Mouse (Mus musculus) heart, embryonic 10.5 days (tissue): Measurements from ENCODE around the gene Dnajc6. TPM values are rescaled to one million over a fixed set of nuclear protein-coding genes. Genes with fewer than 3 reads are reported as not detected.

Experiments used
- DNase-seq: peaks from one replicate; pipeline ENCODE4 v3.0.0-alpha.2; 2017; ENCODE audit warnings: low spot score
- H3K27ac ChIP-seq: fragments of 300-500 bp; sonication (generic); 2 replicates; pipeline ENCODE4 v1.5.1; 2016; ENCODE audit warnings: mild to moderate bottlenecking
- H3K27me3 ChIP-seq: fragments of 300-500 bp; sonication (generic); 2 replicates; pipeline ENCODE4 v1.6.1; 2016; ENCODE audit warnings: mild to moderate bottlenecking; ENCODE audit not compliant: poor library complexity, insufficient read depth, severe bottlenecking
- H3K36me3 ChIP-seq: fragments of 300-500 bp; sonication (generic); 2 replicates; pipeline ENCODE4 v1.6.1; 2016; ENCODE audit warnings: mild to moderate bottlenecking, moderate library complexity
- H3K4me1 ChIP-seq: fragments of 300-500 bp; sonication (generic); 2 replicates; pipeline ENCODE4 v1.6.1; 2016; ENCODE audit warnings: mild to moderate bottlenecking
- H3K4me3 ChIP-seq: fragments of 300-500 bp; sonication (generic); 2 replicates; pipeline ENCODE4 v1.5.1; 2016; ENCODE audit warnings: mild to moderate bottlenecking, moderate library complexity
- H3K9me3 ChIP-seq: fragments of 300-500 bp; sonication (generic); 2 replicates; pipeline ENCODE4 v1.6.1; 2016; ENCODE audit warnings: mild to moderate bottlenecking, moderate library complexity
- WGBS: fragments of 180-500 bp; shearing (Covaris S2); methylation state at CpG from one replicate; pipeline ENCODE4 v1.1.7; 2016; 5-methylcytosine and 5-hydroxymethylcytosine counted together
- polyA plus RNA-seq: library from polyadenylated mRNA; unstranded; fragments of >200 nt; fragmentation: Nextera tagmentation; extraction: Ambion mirVana; gene quantifications from 2 replicates; pipeline ENCODE4 v1.2.1, GENCODE M21; 2016

Dnajc6 gene
- polyA plus RNA-seq, 1 experiment from 2014 or later, result 0.44 TPM

DNA sequence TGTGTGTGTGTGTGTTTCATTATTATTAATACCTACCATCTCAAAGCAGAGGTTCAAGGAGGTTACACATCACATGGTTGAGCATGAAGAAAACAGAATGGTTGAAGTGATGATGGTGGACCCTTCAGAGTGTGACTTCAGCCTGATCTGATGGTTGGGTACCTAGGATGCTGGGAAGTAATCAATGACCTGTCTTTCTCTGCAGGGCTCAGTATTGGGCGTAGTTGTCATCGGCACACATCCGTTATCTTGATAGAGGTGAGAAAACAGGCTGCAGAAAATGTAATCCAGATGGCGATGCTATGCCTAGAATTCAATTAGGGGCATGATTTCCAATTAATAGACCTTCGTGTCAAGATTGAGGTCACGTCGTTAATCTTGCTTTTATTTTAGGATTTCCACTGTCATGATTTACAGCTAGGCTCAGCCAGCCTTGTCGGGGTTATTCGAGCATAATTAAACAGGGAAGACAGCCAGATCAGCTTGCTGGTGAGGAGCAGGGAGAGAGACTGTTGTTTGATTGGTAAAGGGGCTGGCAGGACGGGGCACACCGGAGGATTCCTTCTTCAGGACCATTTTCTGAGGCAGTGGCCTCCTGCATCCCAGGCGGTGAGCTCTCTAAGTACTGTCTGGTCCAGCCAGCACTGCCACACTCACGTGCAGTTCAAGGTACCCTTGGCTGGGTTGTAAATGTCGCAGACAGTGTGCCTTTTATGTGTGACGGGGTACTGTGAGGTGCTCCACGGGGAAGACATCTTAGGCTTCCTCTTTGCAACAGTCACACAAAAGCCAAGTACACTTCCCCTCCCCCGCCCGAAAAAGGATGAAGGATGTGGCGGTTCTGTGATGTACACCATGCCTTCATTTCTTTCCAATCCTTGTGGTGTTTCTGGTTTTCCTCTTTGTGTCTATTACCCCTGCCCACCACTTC is 88.3 kb downstream of the Dnajc6 start:
- H3K4me3 ChIP-seq, result no peak overlapping the region
- no peak for DNase-seq
- no peak overlapping the region for H3K27ac ChIP-seq
- H3K4me1 ChIP-seq, result peaks cover 9% of the 10 kb centered on the region
- no peaks in the 10 kb centered on the region for H3K27me3 ChIP-seq
- WGBS, result 67% methylated on average over 19 of the region's 19 CpGs
- no peaks in the 10 kb centered on the region for H3K36me3 ChIP-seq
- no peaks in the 10 kb centered on the region for H3K9me3 ChIP-seq

DNA sequence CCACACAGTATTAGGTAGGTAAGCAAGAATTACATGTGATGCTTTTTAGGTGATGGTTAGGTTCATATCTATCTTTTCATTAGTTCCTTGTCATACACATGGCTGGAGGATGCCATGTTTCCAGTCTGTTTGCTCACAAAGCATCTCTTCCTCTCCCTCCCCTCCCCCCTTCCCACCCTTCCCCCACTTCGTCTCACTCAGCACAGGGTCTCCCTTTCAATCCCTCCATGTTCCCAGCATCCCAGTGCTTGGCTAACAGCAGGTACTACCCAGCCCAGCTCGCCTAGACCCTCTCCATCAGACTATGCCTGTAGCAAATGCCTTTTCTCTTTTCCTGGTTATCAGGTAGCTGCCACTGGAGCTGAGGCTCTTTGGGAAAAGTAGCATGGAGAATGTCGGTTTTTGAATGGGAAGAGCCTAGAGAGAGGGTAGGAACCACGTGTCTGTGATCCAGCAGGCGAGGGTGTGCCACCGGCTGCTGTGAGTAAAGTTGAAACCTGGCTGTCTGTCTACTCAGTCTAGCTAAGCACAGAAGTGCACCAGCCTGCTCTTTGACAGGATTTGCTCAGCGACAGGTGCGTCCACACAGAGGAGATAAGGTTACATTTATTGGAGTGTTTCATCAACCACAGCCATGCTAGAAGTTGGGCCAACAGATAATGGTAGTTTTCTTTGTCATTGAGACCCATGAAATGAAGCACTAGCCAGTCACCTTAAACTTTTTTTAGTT is 89.2 kb downstream of the Dnajc6 start:
- no peaks in the 10 kb centered on the region for H3K27me3 ChIP-seq
- no peak overlapping the region for H3K4me3 ChIP-seq
- no peaks in the 10 kb centered on the region for H3K36me3 ChIP-seq
- DNase-seq, result no peak
- no peaks in the 10 kb centered on the region for H3K9me3 ChIP-seq
- H3K4me1 ChIP-seq, result peaks cover 9% of the 10 kb centered on the region
- 50% methylated on average over 8 of the region's 8 CpGs for WGBS
- no peak overlapping the region for H3K27ac ChIP-seq

DNA sequence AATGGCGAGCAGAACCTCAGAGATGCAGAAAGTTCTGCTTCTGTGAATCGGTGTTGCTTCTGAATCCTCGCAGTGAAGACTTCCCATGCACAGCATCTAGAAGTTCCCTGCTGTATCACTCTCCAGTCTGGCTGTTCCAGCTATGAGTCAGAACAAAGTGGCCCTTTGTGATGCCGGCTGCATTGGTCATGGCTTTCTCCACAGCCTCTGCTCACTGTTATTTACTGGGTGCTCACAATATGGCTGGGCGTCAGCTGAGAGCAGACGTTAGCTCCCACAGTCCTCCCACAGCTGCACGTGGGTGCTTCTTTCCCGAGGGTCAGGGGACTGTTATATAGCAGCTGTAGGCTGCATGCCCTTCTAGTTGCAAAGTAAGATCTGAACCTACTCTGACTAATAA is 92.5 kb downstream of the Dnajc6 start:
- no peak for DNase-seq
- Histone ChIP-seq H3K27me3 (no peaks in the 10 kb centered on the region), H3K9me3 (no peaks in the 10 kb centered on the region), H3K4me1 (peaks cover 9% of the 10 kb centered on the region), H3K4me3 (no peak overlapping the region), H3K36me3 (no peaks in the 10 kb centered on the region), H3K27ac (no peak overlapping the region)
- 71% methylated on average over 8 of the region's 8 CpGs for WGBS

DNA sequence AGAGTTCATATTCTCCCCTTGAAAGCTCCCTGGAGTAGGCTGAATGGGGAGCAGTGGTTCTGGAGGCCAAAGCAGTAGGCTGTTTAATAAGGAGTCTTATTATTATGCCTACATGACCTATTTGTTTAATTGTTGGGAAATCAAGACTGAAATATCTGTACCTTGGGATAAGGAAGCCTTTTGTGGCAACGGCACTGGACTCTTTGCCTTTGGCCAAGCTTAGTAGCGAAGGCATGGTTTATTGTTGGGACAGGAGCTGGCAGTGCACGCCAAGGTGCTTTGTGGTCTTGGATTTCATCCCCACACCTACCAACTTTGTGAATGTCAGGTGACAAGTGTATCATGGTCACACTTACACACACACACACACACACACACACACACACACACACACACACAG is 93.3 kb downstream of the Dnajc6 start:
- H3K4me1 ChIP-seq, result peaks cover 9% of the 10 kb centered on the region
- H3K9me3 ChIP-seq, result no peaks in the 10 kb centered on the region
- H3K27ac ChIP-seq, result no peak overlapping the region
- H3K27me3 ChIP-seq, result no peaks in the 10 kb centered on the region
- no peaks in the 10 kb centered on the region for H3K36me3 ChIP-seq
- 96% methylated on average over 3 of the region's 3 CpGs for WGBS
- no peak for DNase-seq
- no peak overlapping the region for H3K4me3 ChIP-seq

DNA sequence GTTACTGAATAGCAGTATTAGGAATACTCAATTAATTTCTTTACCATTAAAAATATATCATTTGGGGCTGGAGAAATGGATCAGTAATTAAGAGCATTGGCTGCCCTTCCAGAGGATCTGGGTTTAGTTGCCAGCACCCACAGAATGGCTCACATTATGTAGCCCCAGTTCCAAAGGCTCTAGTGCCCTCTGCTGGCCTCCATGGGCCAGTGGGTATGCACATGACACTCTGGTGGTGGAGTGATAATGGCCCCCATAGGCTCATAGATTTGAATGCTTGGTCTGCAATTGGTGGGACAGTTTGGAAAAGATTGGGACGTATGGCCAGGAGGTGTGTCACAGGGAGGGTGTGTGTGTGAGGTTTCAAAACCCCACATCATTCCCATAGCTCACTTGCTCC is 95.0 kb downstream of the Dnajc6 start:
- DNase-seq, result no peak
- no peaks in the 10 kb centered on the region for H3K27me3 ChIP-seq
- H3K4me1 ChIP-seq, result 0 out of 2 replicates have a peak, but pooled peaks cover 3% of the 10 kb centered on the region
- H3K4me3 ChIP-seq, result no peak overlapping the region
- no peaks in the 10 kb centered on the region for H3K36me3 ChIP-seq
- H3K27ac ChIP-seq, result no peak overlapping the region
- 95% methylated on average over 1 of the region's 1 CpGs for WGBS
- no peaks in the 10 kb centered on the region for H3K9me3 ChIP-seq

DNA sequence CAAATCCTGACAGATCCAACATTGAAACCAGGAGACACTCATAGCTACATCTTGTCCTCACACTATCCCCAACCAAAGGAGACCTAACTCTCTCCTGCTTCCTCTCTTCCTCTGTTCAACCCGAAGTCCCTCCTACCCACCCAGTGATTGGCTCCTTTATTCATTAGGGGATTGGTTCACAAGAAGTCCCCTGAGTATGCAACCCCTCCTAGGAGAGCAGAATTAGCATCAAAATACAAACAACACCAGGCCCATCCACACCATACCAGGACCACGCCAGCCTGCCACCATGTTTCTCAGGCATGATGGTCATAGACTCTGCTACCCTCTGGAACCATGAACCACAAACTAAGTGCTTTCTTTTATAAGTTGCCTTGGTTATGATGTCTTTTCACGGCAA is 96.0 kb downstream of the Dnajc6 start:
- H3K27me3 ChIP-seq, result no peaks in the 10 kb centered on the region
- no peak overlapping the region for H3K27ac ChIP-seq
- H3K4me3 ChIP-seq, result no peak overlapping the region
- no peak for DNase-seq
- 74% methylated on average over 3 of the region's 3 CpGs for WGBS
- H3K36me3 ChIP-seq, result no peaks in the 10 kb centered on the region
- H3K4me1 ChIP-seq, result 0 out of 2 replicates have a peak, but pooled peaks cover 3% of the 10 kb centered on the region
- H3K9me3 ChIP-seq, result no peaks in the 10 kb centered on the region

DNA sequence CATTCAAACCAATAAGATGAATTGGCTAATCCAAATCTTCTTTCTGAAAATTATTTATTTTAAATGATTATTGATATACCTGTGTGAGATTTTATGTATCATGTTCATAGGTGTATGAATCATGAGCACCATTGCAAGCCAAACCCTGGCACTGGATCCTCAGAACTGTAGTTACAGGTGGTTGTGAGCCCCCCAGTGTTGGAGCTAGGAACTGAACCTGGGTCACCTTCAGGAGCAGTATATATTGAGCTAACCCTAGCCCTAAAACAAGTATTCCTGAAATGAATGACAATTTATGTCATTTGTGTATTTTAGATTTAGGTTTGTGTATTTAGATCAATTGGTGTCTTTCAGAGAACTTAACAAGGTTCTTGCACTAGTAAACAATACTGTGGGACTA is 105.3 kb downstream of the Dnajc6 start:
- Histone ChIP-seq H3K9me3 (no peaks in the 10 kb centered on the region), H3K36me3 (no peaks in the 10 kb centered on the region), H3K4me1 (no peaks in the 10 kb centered on the region), H3K27me3 (no peaks in the 10 kb centered on the region), H3K27ac (no peak overlapping the region), H3K4me3 (no peak overlapping the region)
- no peak for DNase-seq

DNA sequence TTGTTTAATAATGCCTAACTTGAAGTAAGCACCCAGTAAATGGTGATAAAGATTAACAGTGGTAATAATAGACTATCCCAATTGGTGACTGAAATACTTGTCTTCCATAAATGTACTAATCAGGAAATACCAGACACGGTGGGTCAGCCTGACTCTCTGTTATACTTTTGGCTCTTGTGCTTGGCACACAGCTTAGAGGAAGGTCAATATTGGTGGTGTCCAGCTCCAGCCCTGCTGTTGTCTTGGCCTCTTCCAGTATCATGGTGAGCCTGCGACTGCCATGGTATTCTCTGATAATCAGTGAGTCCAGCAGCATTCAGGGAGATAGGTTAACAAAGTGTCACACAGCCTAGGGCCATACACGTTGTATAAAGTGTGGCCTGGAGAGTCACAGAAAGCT is 107.2 kb downstream of the Dnajc6 start:
- Histone ChIP-seq H3K27me3 (no peaks in the 10 kb centered on the region), H3K4me3 (no peak overlapping the region), H3K36me3 (no peaks in the 10 kb centered on the region), H3K27ac (no peak overlapping the region), H3K4me1 (no peaks in the 10 kb centered on the region), H3K9me3 (no peaks in the 10 kb centered on the region)
- DNase-seq, result no peak
- WGBS, result 64% methylated on average over 3 of the region's 3 CpGs

DNA sequence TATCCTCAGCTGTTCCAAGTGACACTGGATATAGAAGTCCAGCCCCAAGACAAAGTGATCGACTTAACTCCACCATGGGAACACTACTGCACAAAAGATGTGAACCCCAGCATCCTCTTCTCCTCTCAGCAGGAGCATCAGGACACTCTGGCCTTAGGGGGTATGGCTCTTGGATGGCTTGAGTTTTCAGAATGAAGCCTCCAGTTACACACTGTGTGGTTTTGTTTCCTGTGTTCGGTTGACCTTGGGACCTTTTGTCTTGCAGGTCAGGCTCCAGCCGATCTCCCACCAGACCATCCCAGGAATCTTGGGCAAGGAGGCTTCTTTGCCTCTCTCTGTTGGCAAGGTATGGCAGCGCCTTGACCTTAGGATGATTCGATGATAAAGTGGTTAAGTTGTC is 120.1 kb downstream of the Dnajc6 start:
- no peaks in the 10 kb centered on the region for H3K36me3 ChIP-seq
- 87% methylated on average over 5 of the region's 5 CpGs for WGBS
- H3K4me1 ChIP-seq, result no peaks in the 10 kb centered on the region
- no peak overlapping the region for H3K27ac ChIP-seq
- DNase-seq, result no peak
- no peaks in the 10 kb centered on the region for H3K27me3 ChIP-seq
- H3K9me3 ChIP-seq, result no peaks in the 10 kb centered on the region
- no peak overlapping the region for H3K4me3 ChIP-seq

DNA sequence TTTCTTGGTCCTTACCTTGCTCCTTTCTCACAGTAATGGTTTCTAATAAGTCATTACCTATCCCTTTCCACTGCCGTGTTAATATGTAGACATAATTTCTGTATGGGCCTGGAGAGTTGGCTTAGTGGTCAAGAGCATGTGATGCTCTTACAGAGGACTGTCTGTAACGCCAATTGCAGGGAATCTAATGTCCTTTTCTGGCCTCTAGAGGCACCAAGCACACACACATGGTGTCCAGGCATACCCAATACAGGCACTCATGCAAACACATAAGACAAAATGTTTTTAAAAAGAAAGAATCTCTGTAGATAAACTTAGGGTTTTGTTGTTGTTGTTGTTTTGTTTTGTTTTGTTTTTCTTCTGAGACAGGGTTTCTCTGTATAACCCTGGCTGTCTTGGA is 121.3 kb downstream of the Dnajc6 start:
- no peak overlapping the region for H3K27ac ChIP-seq
- H3K4me1 ChIP-seq, result no peaks in the 10 kb centered on the region
- no peaks in the 10 kb centered on the region for H3K9me3 ChIP-seq
- H3K4me3 ChIP-seq, result no peak overlapping the region
- no peak for DNase-seq
- no peaks in the 10 kb centered on the region for H3K27me3 ChIP-seq
- H3K36me3 ChIP-seq, result no peaks in the 10 kb centered on the region
- WGBS, result 67% methylated on average over 2 of the region's 2 CpGs

DNA sequence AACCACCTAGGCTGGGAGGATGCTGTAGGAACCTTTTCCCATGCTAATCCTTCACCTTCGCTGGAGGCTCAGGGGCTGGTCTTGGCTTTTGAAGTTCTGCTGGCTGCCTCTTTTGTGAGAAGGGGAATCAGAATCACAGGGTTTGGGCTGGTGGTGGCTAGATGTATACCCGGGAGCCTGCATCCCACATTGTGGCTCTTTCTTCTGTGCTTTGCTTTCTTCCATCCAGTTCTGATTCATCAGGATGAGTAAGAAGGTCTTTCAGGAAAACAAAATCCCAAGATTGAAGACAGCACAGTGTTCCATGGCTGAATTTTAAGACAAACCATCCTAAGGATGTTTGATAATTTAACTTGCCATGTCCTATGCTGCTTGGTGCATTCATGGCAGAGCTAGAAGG is 123.8 kb downstream of the Dnajc6 start:
- DNase-seq, result no peak
- H3K4me3 ChIP-seq, result no peak overlapping the region
- H3K27ac ChIP-seq, result no peak overlapping the region
- no peaks in the 10 kb centered on the region for H3K27me3 ChIP-seq
- no peaks in the 10 kb centered on the region for H3K9me3 ChIP-seq
- H3K36me3 ChIP-seq, result no peaks in the 10 kb centered on the region
- H3K4me1 ChIP-seq, result no peaks in the 10 kb centered on the region
- 57% methylated on average over 2 of the region's 2 CpGs for WGBS

DNA sequence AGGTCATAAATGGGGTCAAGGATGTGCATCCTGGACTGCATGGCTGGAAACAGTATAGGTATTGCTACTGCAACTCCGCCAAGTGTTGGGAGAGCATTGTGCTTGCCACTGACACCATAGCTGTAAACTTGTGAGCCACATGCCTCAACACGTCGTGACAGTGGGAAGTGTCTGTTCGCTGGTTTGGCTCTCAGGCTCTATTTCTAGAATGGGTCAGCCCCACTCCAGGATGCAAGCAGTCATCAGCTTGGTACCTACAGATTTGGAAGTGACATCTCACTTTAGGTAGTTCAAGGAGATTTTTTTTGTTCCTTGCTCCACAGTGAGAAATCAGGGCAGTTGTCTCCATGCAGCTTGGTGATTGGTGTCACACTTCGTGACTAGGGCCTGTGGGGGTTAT is 124.8 kb downstream of the Dnajc6 start:
- no peak for DNase-seq
- H3K9me3 ChIP-seq, result no peaks in the 10 kb centered on the region
- WGBS, result 84% methylated on average over 5 of the region's 5 CpGs
- H3K4me3 ChIP-seq, result no peak overlapping the region
- H3K36me3 ChIP-seq, result no peaks in the 10 kb centered on the region
- no peaks in the 10 kb centered on the region for H3K27me3 ChIP-seq
- H3K4me1 ChIP-seq, result no peaks in the 10 kb centered on the region
- H3K27ac ChIP-seq, result no peak overlapping the region

DNA sequence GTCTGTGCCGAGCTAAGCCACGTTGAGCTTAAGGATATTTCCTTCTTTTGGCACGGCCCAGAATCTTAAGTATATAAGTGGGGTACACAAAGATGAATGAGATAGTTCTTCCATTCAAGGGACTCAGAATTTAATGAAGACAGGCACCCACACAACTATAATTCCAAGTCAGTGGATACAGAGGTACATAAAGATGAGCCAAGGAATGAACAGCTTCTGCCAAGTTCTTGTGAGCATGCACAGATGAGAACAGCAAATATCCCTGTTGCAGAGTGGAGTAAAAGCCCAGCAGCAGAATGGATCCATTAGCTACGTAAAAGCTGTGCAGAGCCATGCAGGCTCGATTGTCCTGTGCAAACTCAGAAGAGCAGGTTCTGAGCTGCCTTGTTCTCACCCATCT is 128.8 kb downstream of the Dnajc6 start:
- H3K9me3 ChIP-seq, result no peaks in the 10 kb centered on the region
- no peaks in the 10 kb centered on the region for H3K4me1 ChIP-seq
- H3K27ac ChIP-seq, result no peak overlapping the region
- no peak for DNase-seq
- no peaks in the 10 kb centered on the region for H3K36me3 ChIP-seq
- no peaks in the 10 kb centered on the region for H3K27me3 ChIP-seq
- WGBS, result 82% methylated on average over 5 of the region's 5 CpGs
- no peak overlapping the region for H3K4me3 ChIP-seq
